Mouse (Mus musculus): ENCODE results near the gene Ubc. TPM values are rescaled to one million over a fixed set of nuclear protein-coding genes. Genes with fewer than 3 reads are reported as not detected.
"Not testable (repeated sequence)": the region's sequence is repeated elsewhere in the genome, so short reads cannot be mapped to it uniquely, and the experiment has no call there.

The Ubc gene
- polyA plus RNA-seq, 1 experiment from 2014 or later, result 782 TPM

GRCm38 (mm10) chr5:125390906-125391477, 990 bp upstream of the Ubc start:
- Histone ChIP-seq H3K9me3 (replicated peaks) (no peaks in the 10 kb centered on the region), H3K36me3 (peaks cover under 1% of the 10 kb centered on the region; the same call in 1 of the 2 replicates), H3K27me3 (no peaks in the 10 kb centered on the region), H3K27ac (peak overlapping the region; percentile 97), H3K4me1 (replicated peaks) (peaks cover 46% of the 10 kb centered on the region), H3K4me3 (no peak overlapping the region), H3K9ac (peak overlapping the region; percentile 25; the same call in 1 of the 2 replicates), H3K4me2 (peak overlapping the region; percentile 39; the same call in 1 of the 2 replicates)
- no peak for ATAC-seq (replicated peaks; ENCODE audit: insufficient number of reproducible peaks, insufficient read depth, low FRiP score, low read depth)
- 85% methylated on average over 3 of the region's 3 CpGs for WGBS

GRCm38 (mm10) chr5:125389131-125389578, 847 bp downstream of the Ubc start, which contains the start of gene Gm10382:
Gene Gm10382, plus strand, starts transcription at chr5:125389322.
- no peaks in the 10 kb centered on the region for H3K9me3 ChIP-seq (replicated peaks)
- peak within 1 kb of the TSS; percentile 79 for H3K4me2 ChIP-seq
- no peaks in the 10 kb centered on the region for H3K27me3 ChIP-seq
- peak within 1 kb of the TSS; percentile 97 for H3K27ac ChIP-seq
- peak; percentile 9 for ATAC-seq (replicated peaks; ENCODE audit: insufficient number of reproducible peaks, insufficient read depth, low FRiP score, low read depth)
- WGBS, result under 1% methylated on average over 38 of the region's 41 CpGs
- peaks cover 56% of the 10 kb centered on the region for H3K4me1 ChIP-seq (replicated peaks)
- H3K4me3 ChIP-seq, result peak within 1 kb of the TSS; percentile 99
- H3K9ac ChIP-seq, result peak within 1 kb of the TSS; percentile 100
- peaks cover 17% of the 10 kb centered on the region for H3K36me3 ChIP-seq

GRCm38 (mm10) chr5:125388358-125389092, 1.5 kb downstream of the Ubc start:
- H3K9me3 ChIP-seq (replicated peaks), result no peaks in the 10 kb centered on the region
- H3K27ac ChIP-seq, result peak overlapping the region; percentile 97
- H3K9ac ChIP-seq, result peak overlapping the region; percentile 100
- peak overlapping the region; percentile 79 for H3K4me2 ChIP-seq
- H3K4me1 ChIP-seq (replicated peaks), result peaks cover 52% of the 10 kb centered on the region
- ATAC-seq (replicated peaks; ENCODE audit: insufficient number of reproducible peaks, insufficient read depth, low FRiP score, low read depth), result no peak
- peaks cover 17% of the 10 kb centered on the region for H3K36me3 ChIP-seq
- 13% methylated on average over 13 of the region's 13 CpGs for WGBS
- peak overlapping the region; percentile 99 for H3K4me3 ChIP-seq
- H3K27me3 ChIP-seq, result no peaks in the 10 kb centered on the region

- not testable (repeated sequence) for H3K27me3 ChIP-seq; H3K27ac ChIP-seq; H3K9me3 ChIP-seq (replicated peaks); H3K9ac ChIP-seq; H3K4me3 ChIP-seq; ATAC-seq (replicated peaks; ENCODE audit: insufficient number of reproducible peaks, insufficient read depth, low FRiP score, low read depth)
- 80% methylated on average over 5 of the region's 6 CpGs for WGBS
- Histone ChIP-seq H3K36me3 (peaks cover 17% of the 10 kb centered on the region), H3K4me2 (0 out of 2 replicates have a peak overlapping the region, but pooled peaks have one; percentile 25), H3K4me1 (replicated peaks) (peaks cover 51% of the 10 kb centered on the region)
These were observed 2.7 kb downstream of the Ubc start for GRCm38 (mm10) chr5:125387295-125387694.

- H3K9ac ChIP-seq, result no peak overlapping the region
- peaks cover 33% of the 10 kb centered on the region for H3K4me1 ChIP-seq (replicated peaks)
- no peak for ATAC-seq (replicated peaks; ENCODE audit: insufficient number of reproducible peaks, insufficient read depth, low FRiP score, low read depth)
- peak overlapping the region; percentile 45 for H3K4me2 ChIP-seq
- H3K27me3 ChIP-seq, result no peaks in the 10 kb centered on the region
- no peak overlapping the region for H3K27ac ChIP-seq
- peaks cover 17% of the 10 kb centered on the region for H3K36me3 ChIP-seq
- WGBS, result 64% methylated on average over 8 of the region's 8 CpGs
- no peaks in the 10 kb centered on the region for H3K9me3 ChIP-seq (replicated peaks)
- peak overlapping the region; percentile 24 for H3K4me3 ChIP-seq
These were observed 4.6 kb downstream of the Ubc start for GRCm38 (mm10) chr5:125385215-125385940.

- H3K4me2 ChIP-seq, result peak overlapping the region; percentile 45; the same call in 1 of the 2 replicates
- ATAC-seq (replicated peaks; ENCODE audit: insufficient number of reproducible peaks, insufficient read depth, low FRiP score, low read depth), result no peak
- H3K4me3 ChIP-seq, result no peak overlapping the region
- no peak overlapping the region for H3K27ac ChIP-seq
- H3K9me3 ChIP-seq (replicated peaks), result no peaks in the 10 kb centered on the region
- peaks cover 31% of the 10 kb centered on the region for H3K4me1 ChIP-seq (replicated peaks)
- H3K36me3 ChIP-seq, result peaks cover 17% of the 10 kb centered on the region
- WGBS, result 71% methylated on average over 2 of the region's 2 CpGs
- H3K27me3 ChIP-seq, result no peaks in the 10 kb centered on the region
- no peak overlapping the region for H3K9ac ChIP-seq
These were observed 5.3 kb downstream of the Ubc start for GRCm38 (mm10) chr5:125384512-125385214.

GRCm38 (mm10) chr5:125383637-125384420, 6.2 kb downstream of the Ubc start:
- Histone ChIP-seq H3K36me3 (peaks cover 17% of the 10 kb centered on the region), H3K9ac (no peak overlapping the region), H3K27me3 (no peaks in the 10 kb centered on the region), H3K4me3 (no peak overlapping the region), H3K4me2 (no peak overlapping the region), H3K9me3 (replicated peaks) (no peaks in the 10 kb centered on the region), H3K27ac (no peak overlapping the region), H3K4me1 (replicated peaks) (peaks cover 31% of the 10 kb centered on the region)
- 75% methylated on average over 3 of the region's 3 CpGs for WGBS
- ATAC-seq (replicated peaks; ENCODE audit: insufficient number of reproducible peaks, insufficient read depth, low FRiP score, low read depth), result no peak

GRCm38 (mm10) chr5:125382673-125383558, 7.1 kb downstream of the Ubc start:
- H3K9me3 ChIP-seq (replicated peaks), result no peaks in the 10 kb centered on the region
- peak overlapping the region; percentile 13 for H3K27ac ChIP-seq
- H3K36me3 ChIP-seq, result peaks cover 17% of the 10 kb centered on the region
- H3K4me2 ChIP-seq, result no peak overlapping the region
- peak; percentile 68; the same call in 1 of the 2 replicates for ATAC-seq (replicated peaks; ENCODE audit: insufficient number of reproducible peaks, insufficient read depth, low FRiP score, low read depth)
- H3K27me3 ChIP-seq, result no peaks in the 10 kb centered on the region
- WGBS, result 40% methylated on average over 6 of the region's 6 CpGs
- no peak overlapping the region for H3K4me3 ChIP-seq
- no peak overlapping the region for H3K9ac ChIP-seq
- H3K4me1 ChIP-seq (replicated peaks), result peaks cover 26% of the 10 kb centered on the region

GRCm38 (mm10) chr5:125381954-125382672, 7.9 kb downstream of the Ubc start:
- H3K27me3 ChIP-seq, result no peaks in the 10 kb centered on the region
- 67% methylated on average over 5 of the region's 5 CpGs for WGBS
- H3K4me3 ChIP-seq, result no peak overlapping the region
- ATAC-seq (replicated peaks; ENCODE audit: insufficient number of reproducible peaks, insufficient read depth, low FRiP score, low read depth), result no peak
- no peak overlapping the region for H3K4me2 ChIP-seq
- peaks cover 17% of the 10 kb centered on the region for H3K36me3 ChIP-seq
- H3K9me3 ChIP-seq (replicated peaks), result no peaks in the 10 kb centered on the region
- H3K9ac ChIP-seq, result no peak overlapping the region
- H3K4me1 ChIP-seq (replicated peaks), result peaks cover 26% of the 10 kb centered on the region
- no peak overlapping the region for H3K27ac ChIP-seq

All from heart, embryonic 15.5 days (tissue).